Mouse (Mus musculus): ENCODE measurements around the gene Mettl26. TPM values are rescaled to one million over a fixed set of nuclear protein-coding genes. Genes with fewer than 3 reads are reported as not detected.

Gene Mettl26
- polyA plus RNA-seq, 1 experiment, result 53.6 TPM

DNA sequence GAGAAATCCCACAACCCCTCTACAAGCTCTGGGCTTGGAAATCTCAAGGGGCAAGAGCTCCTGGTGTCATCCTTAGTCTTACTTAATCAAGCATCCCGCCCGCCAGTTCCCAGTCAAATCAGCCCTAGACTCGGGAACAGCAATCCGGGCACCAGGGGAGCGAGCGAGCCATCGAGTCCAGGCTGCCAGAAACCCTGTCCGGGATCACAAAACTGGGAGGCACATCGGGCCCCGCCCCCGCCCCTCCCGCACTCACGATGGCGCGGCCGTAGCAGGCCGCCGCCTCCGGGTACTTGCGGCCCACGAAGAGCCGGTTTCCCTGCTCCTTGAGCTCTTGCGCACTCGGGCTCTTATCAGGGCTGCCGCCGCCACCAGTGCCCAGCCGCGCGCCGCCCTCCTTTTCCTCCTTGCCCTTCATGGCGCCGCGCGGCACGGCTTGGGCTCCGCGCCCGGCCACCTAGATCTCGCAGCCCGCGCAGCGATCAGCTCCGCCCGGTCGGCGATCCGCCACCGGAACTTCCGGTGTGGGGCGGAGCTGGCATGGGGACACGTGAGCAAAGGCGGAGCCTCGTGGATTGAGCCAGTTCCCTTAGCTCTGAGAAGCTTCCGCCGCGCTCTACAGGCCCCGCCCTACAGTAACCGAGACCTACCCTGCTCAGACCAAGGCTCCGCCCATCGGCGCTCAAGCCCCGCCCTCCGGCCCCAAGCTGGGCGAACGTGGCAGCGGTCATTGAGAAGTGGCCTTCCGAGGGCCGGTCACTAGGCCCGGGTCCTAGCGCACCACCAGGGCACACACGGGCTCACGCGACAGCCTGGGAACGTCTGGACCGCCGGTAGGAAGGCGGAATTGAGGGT is 42.2 kb upstream of the Mettl26 start:
- no peaks in the 10 kb centered on the region for H3K27me3 ChIP-seq (ENCODE audit: control insufficient read depth, insufficient read depth, low read length)
- peak overlapping the region; percentile 90 for H3K4me3 ChIP-seq (ENCODE audit: extremely low read depth, insufficient read depth, insufficient read length)
- peaks cover 12% of the 10 kb centered on the region for H3K36me3 ChIP-seq (ENCODE audit: control insufficient read depth, insufficient read depth, low read length)
- peaks cover 29% of the 10 kb centered on the region for H3K4me1 ChIP-seq (ENCODE audit: control insufficient read depth, insufficient read depth, insufficient read length)
- DNase-seq (ENCODE audit: low read depth in 1 of 2, low spot score in 2 of 2), result peak; percentile 95 to 99
- under 1% methylated on average over 77 of the region's 77 CpGs for WGBS
- peak overlapping the region; percentile 86 for H3K27ac ChIP-seq (ENCODE audit: insufficient read depth, low read length)
- TF ChIP-seq CTCF (IDR thresholded peaks at IDR 0.05; ENCODE audit: extremely low read depth, insufficient read depth, insufficient read length, insufficient replicate concordance), result no peak
- TF ChIP-seq POLR2A (IDR thresholded peaks at IDR 0.05; ENCODE audit: low read depth, low read length), result peak; percentile 63

- Histone ChIP-seq H3K4me1 (ENCODE audit: control insufficient read depth, insufficient read depth, insufficient read length) (peaks cover 27% of the 10 kb centered on the region), H3K4me3 (ENCODE audit: extremely low read depth, insufficient read depth, insufficient read length) (peak within 1 kb of the TSS; percentile 90), H3K36me3 (ENCODE audit: control insufficient read depth, insufficient read depth, low read length) (peaks cover 12% of the 10 kb centered on the region), H3K27me3 (ENCODE audit: control insufficient read depth, insufficient read depth, low read length) (no peaks in the 10 kb centered on the region), H3K27ac (ENCODE audit: insufficient read depth, low read length) (peak within 1 kb of the TSS; percentile 86)
- DNase-seq (ENCODE audit: low read depth in 1 of 2, low spot score in 2 of 2), result peak in 1 of 2 experiments; percentile 65
- WGBS, result under 1% methylated on average over 24 of the region's 24 CpGs
- no peak for TF ChIP-seq POLR2A (IDR thresholded peaks at IDR 0.05; ENCODE audit: low read depth, low read length)
- TF ChIP-seq CTCF (IDR thresholded peaks at IDR 0.05; ENCODE audit: extremely low read depth, insufficient read depth, insufficient read length, insufficient replicate concordance), result no peak
Measured at GRCm38 (mm10) chr17:25833291-25833663, 41.6 kb upstream of the Mettl26 start, which contains the start of gene Stub1. Gene Stub1, minus strand, starts transcription at chr17:25833404.

- Histone ChIP-seq H3K4me1 (ENCODE audit: control insufficient read depth, insufficient read depth, insufficient read length) (peaks cover 24% of the 10 kb centered on the region), H3K27me3 (ENCODE audit: control insufficient read depth, insufficient read depth, low read length) (no peaks in the 10 kb centered on the region), H3K27ac (ENCODE audit: insufficient read depth, low read length) (peak overlapping the region; percentile 86; the same call in 1 of the 2 replicates), H3K4me3 (ENCODE audit: extremely low read depth, insufficient read depth, insufficient read length) (peak overlapping the region; percentile 90; the same call in 1 of the 2 replicates), H3K36me3 (ENCODE audit: control insufficient read depth, insufficient read depth, low read length) (peaks cover 12% of the 10 kb centered on the region)
- TF ChIP-seq CTCF (IDR thresholded peaks at IDR 0.05; ENCODE audit: extremely low read depth, insufficient read depth, insufficient read length, insufficient replicate concordance) (no peak), POLR2A (IDR thresholded peaks at IDR 0.05; ENCODE audit: low read depth, low read length) (no peak)
- 59% methylated on average over 6 of the region's 6 CpGs for WGBS
- DNase-seq (ENCODE audit: low read depth in 1 of 2, low spot score in 2 of 2), result no peak
Measured at GRCm38 (mm10) chr17:25833961-25834594, 40.8 kb upstream of the Mettl26 start.

DNA sequence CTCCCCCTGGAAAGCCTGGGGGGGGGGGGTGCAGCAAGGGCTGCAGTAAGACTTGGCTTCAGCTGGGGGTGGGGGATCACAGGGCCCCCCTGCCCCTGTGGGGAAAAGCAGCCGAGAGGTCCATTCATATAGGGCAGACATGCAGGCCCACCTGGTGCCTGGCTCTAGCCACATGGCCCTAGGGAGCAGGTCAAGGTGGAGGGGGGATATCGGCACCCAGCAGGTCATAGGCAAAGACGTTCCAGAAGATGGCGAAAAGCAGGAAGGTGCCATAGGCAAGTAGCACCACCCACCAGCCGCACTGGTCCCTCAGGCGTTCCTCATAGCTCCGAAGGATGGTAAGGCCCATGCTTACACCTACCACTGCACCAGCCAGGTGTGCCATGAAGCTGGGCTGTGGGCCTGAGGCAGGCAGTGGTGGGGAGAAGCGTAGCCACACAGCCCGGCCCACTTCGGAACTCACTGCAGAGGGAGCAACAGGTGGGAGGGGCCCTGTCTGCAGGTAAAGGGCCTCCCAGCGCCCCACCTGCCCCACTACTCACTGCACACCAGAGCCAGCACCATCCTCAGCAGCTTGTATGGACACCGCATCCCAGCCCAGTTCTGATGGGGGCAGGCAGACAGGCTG is 40.2 kb upstream of the Mettl26 start:
- H3K27ac ChIP-seq (ENCODE audit: insufficient read depth, low read length), result no peak overlapping the region
- peaks cover 18% of the 10 kb centered on the region for H3K36me3 ChIP-seq (ENCODE audit: control insufficient read depth, insufficient read depth, low read length)
- H3K4me3 ChIP-seq (ENCODE audit: extremely low read depth, insufficient read depth, insufficient read length), result no peak overlapping the region
- peaks cover 17% of the 10 kb centered on the region for H3K4me1 ChIP-seq (ENCODE audit: control insufficient read depth, insufficient read depth, insufficient read length)
- no peak for DNase-seq (ENCODE audit: low read depth in 1 of 2, low spot score in 2 of 2)
- WGBS, result 95% methylated on average over 12 of the region's 12 CpGs
- H3K27me3 ChIP-seq (ENCODE audit: control insufficient read depth, insufficient read depth, low read length), result no peaks in the 10 kb centered on the region
- TF ChIP-seq CTCF (IDR thresholded peaks at IDR 0.05; ENCODE audit: extremely low read depth, insufficient read depth, insufficient read length, insufficient replicate concordance) (no peak), POLR2A (IDR thresholded peaks at IDR 0.05; ENCODE audit: low read depth, low read length) (no peak)

GRCm38 (mm10) chr17:25835301-25835700 is 39.6 kb upstream of the Mettl26 start:
- no peak for DNase-seq (ENCODE audit: low read depth in 1 of 2, low spot score in 2 of 2)
- WGBS, result 92% methylated on average over 7 of the region's 7 CpGs

DNA sequence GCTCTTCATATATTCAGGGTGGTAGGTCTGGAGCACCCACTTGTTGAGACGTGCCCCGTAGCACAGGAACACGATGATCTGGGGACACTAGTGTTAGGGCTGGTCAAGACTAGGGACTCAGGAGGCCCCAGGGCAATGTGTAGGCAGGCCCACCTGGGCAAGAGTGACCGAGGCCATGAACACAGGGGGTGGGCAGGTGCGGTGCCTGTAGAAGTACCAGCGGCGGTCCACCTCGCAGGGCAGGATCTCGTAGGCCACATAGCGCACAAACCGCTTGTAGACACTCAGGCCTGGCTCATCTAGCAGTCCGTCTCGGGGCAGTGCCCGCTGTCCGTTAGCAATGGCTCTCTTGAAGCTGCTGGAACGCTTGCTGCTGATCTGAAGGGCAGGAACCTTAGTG is 39.1 kb upstream of the Mettl26 start:
- TF ChIP-seq CTCF (IDR thresholded peaks at IDR 0.05; ENCODE audit: extremely low read depth, insufficient read depth, insufficient read length, insufficient replicate concordance), result no peak
- TF ChIP-seq POLR2A (IDR thresholded peaks at IDR 0.05; ENCODE audit: low read depth, low read length), result no peak
- WGBS, result 91% methylated on average over 16 of the region's 16 CpGs
- H3K4me1 ChIP-seq (ENCODE audit: control insufficient read depth, insufficient read depth, insufficient read length), result peaks cover 17% of the 10 kb centered on the region
- H3K27me3 ChIP-seq (ENCODE audit: control insufficient read depth, insufficient read depth, low read length), result no peaks in the 10 kb centered on the region
- peaks cover 24% of the 10 kb centered on the region for H3K36me3 ChIP-seq (ENCODE audit: control insufficient read depth, insufficient read depth, low read length)
- no peak overlapping the region for H3K27ac ChIP-seq (ENCODE audit: insufficient read depth, low read length)
- no peak for DNase-seq (ENCODE audit: low read depth in 1 of 2, low spot score in 2 of 2)
- H3K4me3 ChIP-seq (ENCODE audit: extremely low read depth, insufficient read depth, insufficient read length), result no peak overlapping the region

More at GRCm38 (mm10) chr17:25835301-25835700, 39.6 kb upstream of the Mettl26 start:
- Histone ChIP-seq H3K36me3 (ENCODE audit: control insufficient read depth, insufficient read depth, low read length) (peaks cover 23% of the 10 kb centered on the region), H3K4me1 (ENCODE audit: control insufficient read depth, insufficient read depth, insufficient read length) (peaks cover 17% of the 10 kb centered on the region), H3K4me3 (ENCODE audit: extremely low read depth, insufficient read depth, insufficient read length) (no peak overlapping the region), H3K27ac (ENCODE audit: insufficient read depth, low read length) (no peak overlapping the region), H3K27me3 (ENCODE audit: control insufficient read depth, insufficient read depth, low read length) (no peaks in the 10 kb centered on the region)
- TF ChIP-seq POLR2A (IDR thresholded peaks at IDR 0.05; ENCODE audit: low read depth, low read length) (no peak), CTCF (IDR thresholded peaks at IDR 0.05; ENCODE audit: extremely low read depth, insufficient read depth, insufficient read length, insufficient replicate concordance) (no peak)
